Mouse (Mus musculus): ENCODE measurements at regions not wholly inside any gene's neighbourhood (a gene's known extent, or its start where the extent isn't known, plus 50 kb on each side); places are given as distances from the start of the nearest gene placed in this dataset.

DNA sequence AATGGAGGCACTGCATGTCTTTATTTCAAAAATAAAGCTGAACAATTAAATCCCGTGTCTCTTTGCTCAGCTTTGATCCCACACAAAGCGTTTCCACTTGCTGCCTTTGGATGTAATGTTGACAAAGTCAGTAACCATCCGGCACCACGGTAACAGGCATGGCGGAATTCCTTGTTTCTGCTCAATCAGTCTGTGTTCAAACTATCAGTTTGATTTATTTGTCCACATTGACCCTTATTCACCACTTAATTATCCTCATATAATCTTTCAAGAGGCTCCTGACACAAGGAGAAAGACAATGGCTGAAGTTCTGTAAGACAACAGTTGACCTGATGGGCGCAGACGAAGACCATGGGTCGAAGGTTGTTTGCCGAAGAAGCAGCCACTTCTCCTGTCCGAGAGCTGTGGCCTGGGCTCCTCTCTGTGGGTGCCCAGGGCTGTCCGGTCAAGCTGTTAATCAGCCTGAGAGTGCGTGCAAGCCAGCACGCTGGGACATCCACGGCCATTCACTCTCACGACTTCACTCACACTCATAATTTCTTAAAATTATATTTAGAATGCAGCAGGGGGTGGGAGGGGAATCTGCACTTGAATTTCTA, 106.1 kb upstream of the Ifngr1 start:
- no peak overlapping the region for H3K27ac ChIP-seq (ENCODE audit: low read length)
- no peak overlapping the region for H3K4me3 ChIP-seq (ENCODE audit: low read depth, low read length)
- H3K27me3 ChIP-seq (ENCODE audit: control insufficient read depth, insufficient read depth, low read depth, low read length) = no peaks in the 10 kb centered on the region
- no peaks in the 10 kb centered on the region for H3K4me1 ChIP-seq (ENCODE audit: control insufficient read depth, low read depth, low read length)
- no peak for ATAC-seq (ENCODE audit: low read depth)
- 69% methylated on average over 15 of the region's 15 CpGs for WGBS (ENCODE audit: insufficient replicate concordance)
- no peaks in the 10 kb centered on the region for H3K9me3 ChIP-seq (replicated peaks; ENCODE audit: control insufficient read depth, low read length)
- no peak overlapping the region for H3K9ac ChIP-seq (ENCODE audit: low read depth, low read length)
- H3K36me3 ChIP-seq (ENCODE audit: control insufficient read depth, insufficient read depth) = no peaks in the 10 kb centered on the region
- H3K4me2 ChIP-seq (ENCODE audit: low read depth, low read length) = no peak overlapping the region

DNA sequence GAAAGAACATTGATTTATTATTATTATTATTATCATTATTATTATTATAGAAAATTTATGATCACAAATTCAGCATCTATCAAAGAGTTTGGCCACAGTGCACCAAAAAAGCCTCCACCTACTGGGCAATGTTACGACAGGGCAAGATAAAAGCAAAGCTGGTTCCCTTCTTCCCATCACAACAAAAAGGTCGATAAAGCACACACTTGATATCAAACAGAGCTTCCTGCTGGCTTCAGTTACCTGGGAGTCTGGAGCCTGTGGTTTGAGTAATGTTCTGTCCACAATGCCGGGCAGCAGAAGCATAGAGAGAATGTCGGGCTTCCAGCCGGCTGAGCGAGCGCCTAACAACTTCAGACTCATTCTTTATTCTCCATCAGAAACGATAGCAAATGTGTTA, 101.2 kb upstream of the Ifngr1 start:
- Histone ChIP-seq H3K9ac (ENCODE audit: low read depth, low read length) (no peak overlapping the region), H3K4me3 (ENCODE audit: low read depth, low read length) (no peak overlapping the region), H3K36me3 (ENCODE audit: control insufficient read depth, insufficient read depth) (no peaks in the 10 kb centered on the region), H3K27me3 (ENCODE audit: control insufficient read depth, insufficient read depth, low read depth, low read length) (no peaks in the 10 kb centered on the region), H3K4me2 (ENCODE audit: low read depth, low read length) (no peak overlapping the region; the same call in 1 of the 2 replicates), H3K4me1 (ENCODE audit: control insufficient read depth, low read depth, low read length) (no peaks in the 10 kb centered on the region), H3K27ac (ENCODE audit: low read length) (no peak overlapping the region), H3K9me3 (replicated peaks; ENCODE audit: control insufficient read depth, low read length) (no peaks in the 10 kb centered on the region)
- 45% methylated on average over 8 of the region's 8 CpGs for WGBS (ENCODE audit: insufficient replicate concordance)
- no peak for ATAC-seq (ENCODE audit: low read depth)

DNA sequence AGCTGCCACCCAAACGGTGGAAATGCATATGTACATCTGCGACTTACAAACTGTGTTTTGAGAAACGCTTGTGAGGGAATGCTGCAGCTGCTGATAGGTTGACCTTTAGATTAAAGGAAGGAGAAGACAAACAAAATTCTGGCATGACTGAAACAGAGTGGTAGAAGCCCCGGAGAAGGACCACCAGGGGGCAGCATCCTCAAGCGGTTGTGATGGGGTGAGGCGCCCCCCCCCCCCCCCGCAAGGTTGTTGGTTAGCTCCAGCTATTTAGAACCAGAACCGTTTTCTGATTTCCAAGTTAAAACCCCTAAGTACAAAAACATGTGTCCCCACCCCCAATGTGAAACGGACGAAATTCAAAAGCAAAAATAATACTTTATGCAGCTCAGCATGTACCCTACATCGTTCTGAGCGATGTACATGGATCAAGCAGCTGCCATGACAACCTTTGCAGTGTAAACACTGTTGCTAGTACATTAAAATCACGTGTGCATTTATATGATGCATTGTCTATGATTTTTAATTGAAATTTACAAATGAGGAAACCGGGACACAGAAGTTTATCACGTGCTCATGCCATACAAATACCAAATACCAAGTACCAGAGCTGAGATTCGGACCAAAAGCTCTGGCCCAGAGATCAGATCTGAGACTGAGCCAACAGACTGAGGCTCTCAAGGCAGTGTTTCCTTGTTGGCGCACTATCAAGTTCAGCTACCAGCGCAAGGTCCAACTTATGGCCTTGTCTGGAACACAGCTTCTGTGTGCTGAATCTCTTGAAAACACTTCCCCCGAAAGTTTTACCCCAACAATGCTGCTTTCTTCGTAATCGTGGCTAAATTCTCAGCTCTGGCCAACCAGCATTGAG, 100.0 kb upstream of the Ifngr1 start:
- H3K4me2 ChIP-seq (ENCODE audit: low read depth, low read length) = no peak overlapping the region
- no peak overlapping the region for H3K9ac ChIP-seq (ENCODE audit: low read depth, low read length)
- ATAC-seq (ENCODE audit: low read depth) = no peak
- H3K36me3 ChIP-seq (ENCODE audit: control insufficient read depth, insufficient read depth) = no peaks in the 10 kb centered on the region
- no peak overlapping the region for H3K4me3 ChIP-seq (ENCODE audit: low read depth, low read length)
- no peaks in the 10 kb centered on the region for H3K9me3 ChIP-seq (replicated peaks; ENCODE audit: control insufficient read depth, low read length)
- H3K27ac ChIP-seq (ENCODE audit: low read length) = no peak overlapping the region
- H3K4me1 ChIP-seq (ENCODE audit: control insufficient read depth, low read depth, low read length) = no peaks in the 10 kb centered on the region
- whole genome bisulfite sequencing (ENCODE audit: insufficient replicate concordance) = 39% methylated on average over 21 of the region's 21 CpGs
- no peaks in the 10 kb centered on the region for H3K27me3 ChIP-seq (ENCODE audit: control insufficient read depth, insufficient read depth, low read depth, low read length)

DNA sequence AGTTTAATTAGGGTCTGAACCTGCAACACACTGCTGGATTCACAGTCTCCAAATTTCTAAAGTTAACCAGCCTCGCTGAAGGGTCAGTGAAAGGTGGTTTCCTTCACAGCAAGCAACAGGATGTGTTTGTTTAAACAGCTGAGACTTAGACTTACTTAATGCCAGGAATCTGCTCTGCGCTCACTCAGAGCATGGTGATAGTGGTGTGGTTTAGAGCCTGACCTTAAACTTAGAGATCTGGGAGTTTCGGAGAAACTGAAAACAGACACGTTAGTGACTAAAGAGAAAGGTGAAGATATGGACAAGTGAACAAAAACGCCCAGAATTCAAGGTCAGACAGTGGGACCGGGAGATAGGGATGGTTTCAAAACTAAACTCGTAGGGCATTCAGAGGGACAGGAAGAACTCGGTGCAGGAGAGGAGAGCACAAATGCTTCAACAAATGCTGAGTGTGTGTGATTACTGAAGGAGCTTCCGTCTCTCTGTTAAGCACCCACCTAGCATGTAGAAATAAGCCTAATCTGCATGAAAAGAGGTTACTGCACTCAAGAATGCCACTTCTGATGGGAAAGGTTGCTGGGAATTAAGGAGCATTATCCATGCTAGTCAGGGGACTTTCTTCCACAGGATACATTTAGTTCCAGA, 97.2 kb upstream of the Ifngr1 start:
- H3K9me3 ChIP-seq (replicated peaks; ENCODE audit: control insufficient read depth, low read length) = no peaks in the 10 kb centered on the region
- no peak overlapping the region for H3K4me3 ChIP-seq (ENCODE audit: low read depth, low read length)
- no peak overlapping the region for H3K9ac ChIP-seq (ENCODE audit: low read depth, low read length)
- ATAC-seq (ENCODE audit: low read depth) = no peak
- no peaks in the 10 kb centered on the region for H3K27me3 ChIP-seq (ENCODE audit: control insufficient read depth, insufficient read depth, low read depth, low read length)
- H3K4me2 ChIP-seq (ENCODE audit: low read depth, low read length) = no peak overlapping the region; the same call in 1 of the 2 replicates
- no peaks in the 10 kb centered on the region for H3K36me3 ChIP-seq (ENCODE audit: control insufficient read depth, insufficient read depth)
- no peaks in the 10 kb centered on the region for H3K4me1 ChIP-seq (ENCODE audit: control insufficient read depth, low read depth, low read length)
- WGBS (ENCODE audit: insufficient replicate concordance) = 4% methylated on average over 9 of the region's 9 CpGs
- H3K27ac ChIP-seq (ENCODE audit: low read length) = no peak overlapping the region

DNA sequence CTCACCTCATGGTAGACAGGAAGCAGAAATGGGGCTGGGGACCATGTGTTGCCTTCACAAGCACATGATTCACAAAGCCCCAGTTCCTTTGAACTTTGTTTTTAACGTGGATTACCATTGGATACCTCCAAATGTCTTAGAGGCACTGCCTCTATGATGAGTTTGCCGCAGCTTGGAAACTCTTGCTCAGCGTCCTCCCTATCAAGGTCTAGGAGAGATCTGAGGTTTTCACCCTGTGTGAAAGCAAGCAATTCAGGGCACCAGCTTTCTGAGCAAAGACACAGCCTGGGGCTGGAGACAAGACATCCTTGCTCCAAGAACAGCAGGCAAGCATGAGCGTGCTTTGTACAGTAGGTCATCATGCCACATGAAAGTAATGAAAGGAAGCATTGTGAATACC, 93.6 kb upstream of the Ifngr1 start:
- H3K9ac ChIP-seq (ENCODE audit: low read depth, low read length) = no peak overlapping the region
- no peaks in the 10 kb centered on the region for H3K4me1 ChIP-seq (ENCODE audit: control insufficient read depth, low read depth, low read length)
- WGBS (ENCODE audit: insufficient replicate concordance) = 73% methylated on average over 4 of the region's 4 CpGs
- H3K27me3 ChIP-seq (ENCODE audit: control insufficient read depth, insufficient read depth, low read depth, low read length) = no peaks in the 10 kb centered on the region
- no peaks in the 10 kb centered on the region for H3K9me3 ChIP-seq (replicated peaks; ENCODE audit: control insufficient read depth, low read length)
- no peak overlapping the region for H3K4me2 ChIP-seq (ENCODE audit: low read depth, low read length)
- no peaks in the 10 kb centered on the region for H3K36me3 ChIP-seq (ENCODE audit: control insufficient read depth, insufficient read depth)
- ATAC-seq (ENCODE audit: low read depth) = no peak
- H3K4me3 ChIP-seq (ENCODE audit: low read depth, low read length) = no peak overlapping the region
- H3K27ac ChIP-seq (ENCODE audit: low read length) = no peak overlapping the region

DNA sequence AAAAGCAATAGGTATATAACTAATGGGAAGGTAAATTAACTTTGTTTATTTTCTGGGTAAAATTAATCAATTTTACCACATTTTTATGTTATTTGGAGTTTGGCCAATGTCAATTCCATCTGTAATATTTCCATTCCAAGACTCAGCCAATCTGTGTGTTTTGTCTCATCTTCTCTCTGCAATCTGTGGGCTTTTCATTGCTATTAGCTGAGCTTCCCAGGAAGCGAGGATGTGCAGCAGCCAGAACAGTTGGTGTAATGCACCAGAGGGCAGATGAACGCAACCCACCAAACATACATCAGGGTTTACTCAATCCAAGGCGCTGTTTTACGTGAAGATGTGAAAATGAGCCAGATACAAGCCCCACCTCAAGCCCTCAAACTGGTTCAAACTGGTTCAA, 88.9 kb upstream of the Ifngr1 start:
- WGBS (ENCODE audit: insufficient replicate concordance) = 68% methylated on average over 4 of the region's 4 CpGs
- Histone ChIP-seq H3K4me1 (ENCODE audit: control insufficient read depth, low read depth, low read length) (no peaks in the 10 kb centered on the region), H3K36me3 (ENCODE audit: control insufficient read depth, insufficient read depth) (no peaks in the 10 kb centered on the region), H3K9me3 (replicated peaks; ENCODE audit: control insufficient read depth, low read length) (no peaks in the 10 kb centered on the region), H3K27me3 (ENCODE audit: control insufficient read depth, insufficient read depth, low read depth, low read length) (no peaks in the 10 kb centered on the region), H3K9ac (ENCODE audit: low read depth, low read length) (no peak overlapping the region), H3K4me3 (ENCODE audit: low read depth, low read length) (no peak overlapping the region), H3K27ac (ENCODE audit: low read length) (no peak overlapping the region), H3K4me2 (ENCODE audit: low read depth, low read length) (no peak overlapping the region)
- ATAC-seq (ENCODE audit: low read depth) = no peak

DNA sequence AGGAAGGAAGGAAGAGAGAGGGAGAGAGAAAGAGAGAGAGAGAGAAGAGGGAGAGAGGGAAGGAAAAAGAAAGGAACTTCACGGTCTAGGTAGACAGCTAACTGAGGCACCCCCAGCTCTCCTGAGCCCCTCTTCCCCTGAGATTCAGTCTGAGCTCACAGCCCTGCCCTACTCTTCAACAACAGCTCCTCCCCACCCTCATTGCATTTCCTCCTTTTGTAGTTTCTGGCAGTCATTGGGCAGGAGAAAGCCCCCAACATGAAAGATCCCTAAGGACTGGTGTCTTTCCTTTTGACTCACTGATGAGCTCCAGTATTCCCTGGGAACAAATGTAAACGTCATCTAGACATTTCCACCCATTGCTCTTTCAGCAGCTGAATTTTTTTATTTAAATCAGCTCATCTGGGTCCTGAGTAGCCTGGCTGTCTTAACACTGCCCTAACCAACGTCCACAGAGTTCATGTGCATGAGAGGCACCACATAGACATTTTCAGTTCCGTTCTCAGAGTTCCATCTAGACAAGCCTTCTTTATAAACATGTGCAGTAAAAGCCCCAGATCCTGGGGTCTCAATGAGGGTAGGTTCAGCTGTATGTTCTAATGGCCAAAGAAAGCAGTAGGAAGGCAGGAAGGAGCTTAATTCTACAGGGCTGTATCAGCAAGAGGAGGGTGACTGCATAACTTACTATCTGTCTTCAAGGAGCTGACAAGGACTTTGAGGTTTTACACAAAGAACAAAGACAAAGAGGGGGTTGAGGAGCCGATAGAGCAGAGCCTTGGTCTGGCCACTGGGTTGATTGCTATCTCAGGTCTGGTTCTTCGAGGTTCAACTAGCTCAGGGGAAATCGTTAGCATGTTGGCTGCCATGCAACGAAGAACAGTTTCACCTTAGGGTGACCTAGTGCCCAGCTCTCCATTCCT, 87.6 kb upstream of the Ifngr1 start:
- no peak overlapping the region for H3K9ac ChIP-seq (ENCODE audit: low read depth, low read length)
- H3K4me3 ChIP-seq (ENCODE audit: low read depth, low read length) = no peak overlapping the region
- WGBS (ENCODE audit: insufficient replicate concordance) = 21% methylated on average over 8 of the region's 8 CpGs
- no peak for ATAC-seq (ENCODE audit: low read depth)
- no peaks in the 10 kb centered on the region for H3K36me3 ChIP-seq (ENCODE audit: control insufficient read depth, insufficient read depth)
- H3K4me1 ChIP-seq (ENCODE audit: control insufficient read depth, low read depth, low read length) = no peaks in the 10 kb centered on the region
- H3K9me3 ChIP-seq (replicated peaks; ENCODE audit: control insufficient read depth, low read length) = no peaks in the 10 kb centered on the region
- H3K4me2 ChIP-seq (ENCODE audit: low read depth, low read length) = no peak overlapping the region
- no peak overlapping the region for H3K27ac ChIP-seq (ENCODE audit: low read length)
- H3K27me3 ChIP-seq (ENCODE audit: control insufficient read depth, insufficient read depth, low read depth, low read length) = no peaks in the 10 kb centered on the region

DNA sequence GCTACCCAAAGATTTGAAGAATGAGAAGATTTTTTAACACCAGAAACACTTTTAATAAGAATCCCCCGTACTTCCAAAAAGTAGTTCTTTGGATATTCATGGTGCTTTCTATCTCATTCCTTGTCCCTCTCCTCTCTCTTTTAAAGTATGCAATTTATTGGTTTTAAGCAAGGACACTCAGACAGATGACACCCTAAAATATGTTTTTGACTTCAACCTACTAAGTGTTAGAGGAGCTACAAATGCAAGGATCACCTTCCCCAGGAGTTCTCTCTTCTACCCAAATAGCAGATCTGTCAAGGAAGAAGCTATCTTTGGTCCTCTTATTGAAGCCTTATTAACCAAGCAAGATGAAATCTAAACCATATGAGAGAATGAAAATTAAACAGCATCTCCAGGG, 86.6 kb upstream of the Ifngr1 start:
- ATAC-seq (ENCODE audit: low read depth) = no peak
- H3K36me3 ChIP-seq (ENCODE audit: control insufficient read depth, insufficient read depth) = no peaks in the 10 kb centered on the region
- H3K9me3 ChIP-seq (replicated peaks; ENCODE audit: control insufficient read depth, low read length) = no peaks in the 10 kb centered on the region

More for the DNA sequence above, 86.6 kb upstream of the Ifngr1 start:
- H3K27me3 ChIP-seq (ENCODE audit: control insufficient read depth, insufficient read depth, low read depth, low read length) = no peaks in the 10 kb centered on the region
- H3K9ac ChIP-seq (ENCODE audit: low read depth, low read length) = no peak overlapping the region
- no peak overlapping the region for H3K27ac ChIP-seq (ENCODE audit: low read length)
- H3K4me1 ChIP-seq (ENCODE audit: control insufficient read depth, low read depth, low read length) = no peaks in the 10 kb centered on the region
- WGBS (ENCODE audit: insufficient replicate concordance) = 74% methylated on average over 1 of the region's 1 CpGs
- no peak overlapping the region for H3K4me3 ChIP-seq (ENCODE audit: low read depth, low read length)
- no peak overlapping the region for H3K4me2 ChIP-seq (ENCODE audit: low read depth, low read length)

Measured in liver, embryonic 16.5 days (tissue).